Mouse (Mus musculus): Measurements from ENCODE around the gene Irf2bp1. TPM values are rescaled to one million over a fixed set of nuclear protein-coding genes. Genes with fewer than 3 reads are reported as not detected.

The Irf2bp1 gene
- total RNA-seq (2021): 45.8 and 48.3 TPM in 2 replicates
- long read RNA-seq, transcript Irf2bp1-201 (1 exons, 2,734 nt): major isoform, 138 of 139 reads
- long read RNA-seq, partial matches to known transcripts: 0 of 139 reads
- long read RNA-seq, other reads (novel, unspliced or antisense): 1 of 139 reads

GRCm38 (mm10) chr7:19003902-19004630 lies at the start of gene Irf2bp1:
Gene Irf2bp1, plus strand, starts transcription at chr7:19004044.
- peak; percentile 89 for DNase-seq

- DNase-seq: peak; percentile 82
Measured at GRCm38 (mm10) chr7:18957569-18958383, 46.1 kb upstream of the Irf2bp1 start.

- no peak for DNase-seq
Measured at GRCm38 (mm10) chr7:18958384-18958766, 45.5 kb upstream of the Irf2bp1 start.

GRCm38 (mm10) chr7:18959446-18959845 lies 44.4 kb upstream of the Irf2bp1 start:
- DNase-seq: no peak

GRCm38 (mm10) chr7:18962171-18962792 lies 41.6 kb upstream of the Irf2bp1 start:
- no peak for DNase-seq

- DNase-seq: no peak
Measured at GRCm38 (mm10) chr7:18962795-18963194, 41.0 kb upstream of the Irf2bp1 start.

GRCm38 (mm10) chr7:18963294-18963843 lies 40.5 kb upstream of the Irf2bp1 start:
- no peak for DNase-seq

GRCm38 (mm10) chr7:18965312-18965711 lies 38.5 kb upstream of the Irf2bp1 start:
- no peak for DNase-seq

GRCm38 (mm10) chr7:18967603-18968002 lies 36.2 kb upstream of the Irf2bp1 start:
- no peak for DNase-seq

GRCm38 (mm10) chr7:18970956-18971355 lies 32.9 kb upstream of the Irf2bp1 start:
- DNase-seq: no peak

- DNase-seq: no peak
Measured at GRCm38 (mm10) chr7:18978381-18978780, 25.5 kb upstream of the Irf2bp1 start.

- peak; percentile 45 for DNase-seq
Measured at GRCm38 (mm10) chr7:18986503-18986902, 17.3 kb upstream of the Irf2bp1 start.

GRCm38 (mm10) chr7:18987100-18987499 lies 16.7 kb upstream of the Irf2bp1 start, which contains the start of gene Nanos2:
Gene Nanos2, plus strand, starts transcription at chr7:18987400.
- DNase-seq: no peak

- no peak for DNase-seq
Measured at GRCm38 (mm10) chr7:18987747-18988146, 16.1 kb upstream of the Irf2bp1 start.

GRCm38 (mm10) chr7:18988780-18989179 lies 15.1 kb upstream of the Irf2bp1 start:
- no peak for DNase-seq

- no peak for DNase-seq
Measured at GRCm38 (mm10) chr7:18989995-18990394, 13.8 kb upstream of the Irf2bp1 start.

GRCm38 (mm10) chr7:18990601-18991295 lies 13.1 kb upstream of the Irf2bp1 start, which contains the start of gene Mypop:
Gene Mypop, plus strand, starts transcription at chr7:18991245.
- peak; percentile 100 for DNase-seq

GRCm38 (mm10) chr7:18991660-18992293 lies 12.1 kb upstream of the Irf2bp1 start:
- DNase-seq: no peak

- peak; percentile 45 for DNase-seq
Measured at GRCm38 (mm10) chr7:18992294-18992675, 11.6 kb upstream of the Irf2bp1 start.

- DNase-seq: no peak
Measured at GRCm38 (mm10) chr7:18993036-18993435, 10.8 kb upstream of the Irf2bp1 start.

- DNase-seq: no peak
Measured at GRCm38 (mm10) chr7:18998835-18999234, 5.0 kb upstream of the Irf2bp1 start.

Measured in adrenal gland, postnatal 25 days (tissue).